Mouse (Mus musculus) heart, embryonic 14.5 days (tissue): ENCODE results near the gene Gm20518. TPM values are rescaled to one million over a fixed set of nuclear protein-coding genes. Genes with fewer than 3 reads are reported as not detected.
A peak's percentile ranks its signal among the peaks of the same experiment; 100 is the strongest.

ENCODE experiments used
- ATAC-seq: fragments of 200-750 bp; cut with Nextera tagmentation; 2 replicates; pipeline ENCODE4 v1.8.0; 2017; ENCODE audit warnings: low read depth, moderate TSS enrichment; ENCODE audit not compliant: insufficient number of reproducible peaks, insufficient read depth, low FRiP score
- H3K27ac ChIP-seq, 2 experiments: fragments of 200-500 bp in 1 of 2; fragments of 300-500 bp in 1 of 2; sonication (generic) in 1 of 2; replicated peaks in 1 of 2; 2 replicates each; pipeline ENCODE4 v1.5.1; 2012 to 2014; ENCODE audit warnings: low read depth in 2 of 2, low read length in 2 of 2, control low read depth in 1 of 2, mild to moderate bottlenecking in 1 of 2, mixed read lengths in 1 of 2; ENCODE audit not compliant: control insufficient read depth in 1 of 2, insufficient read depth in 1 of 2
- H3K27me3 ChIP-seq: fragments of 300-500 bp; sonication (generic); 2 replicates; pipeline ENCODE4 v1.6.1; 2014; ENCODE audit warnings: mild to moderate bottlenecking, low read length, control low read depth; ENCODE audit not compliant: control insufficient read depth, insufficient read depth
- H3K36me3 ChIP-seq: fragments of 300-500 bp; sonication (generic); 2 replicates; pipeline ENCODE4 v1.6.1; 2014; ENCODE audit warnings: mild to moderate bottlenecking, control low read depth, low read length, mixed read lengths; ENCODE audit not compliant: control insufficient read depth, insufficient read depth
- H3K4me1 ChIP-seq, 2 experiments: fragments of 200-500 bp in 1 of 2; fragments of 300-500 bp in 1 of 2; sonication (generic) in 1 of 2; 2 replicates each; pipeline ENCODE4 v1.6.1; 2012 to 2014; ENCODE audit warnings: low read length in 2 of 2, control low read depth in 1 of 2, mixed read lengths in 1 of 2; ENCODE audit not compliant: control insufficient read depth in 2 of 2, insufficient read depth in 2 of 2
- H3K4me2 ChIP-seq: fragments of 300-500 bp; sonication (generic); 2 replicates; pipeline ENCODE4 v1.6.1; 2014; ENCODE audit warnings: mild to moderate bottlenecking, low read length
- H3K4me3 ChIP-seq, 2 experiments: fragments of 200-500 bp in 1 of 2; fragments of 300-500 bp in 1 of 2; sonication (generic) in 1 of 2; 2 replicates each; pipeline ENCODE4 v1.5.1; 2012 to 2014; ENCODE audit warnings: low read length in 2 of 2, mild to moderate bottlenecking in 2 of 2, control low read depth in 1 of 2, low read depth in 1 of 2, moderate library complexity in 1 of 2; ENCODE audit not compliant: control insufficient read depth in 1 of 2, insufficient read depth in 1 of 2
- H3K9ac ChIP-seq: fragments of 300-500 bp; sonication (generic); 2 replicates; pipeline ENCODE4 v1.6.1; 2014; ENCODE audit warnings: mild to moderate bottlenecking, low read length
- H3K9me3 ChIP-seq: fragments of 300-500 bp; sonication (generic); 2 replicates; pipeline ENCODE4 v1.6.1; 2016; ENCODE audit warnings: low read length, control low read depth; ENCODE audit not compliant: control insufficient read depth
- WGBS: fragments of 180-500 bp; shearing (Covaris S2); extraction: QIAGEN DNeasy Blood & Tissue Kit; methylation state at CpG from one replicate; pipeline ENCODE4 v1.1.7; 2014; 5-methylcytosine and 5-hydroxymethylcytosine counted together
- polyA plus RNA-seq: library from polyadenylated mRNA; unstranded; fragments of >200 nt; fragmentation: Nextera tagmentation; extraction: Ambion mirVana; gene quantifications from 2 replicates; pipeline ENCODE4 v1.2.1, GENCODE M21; 2014

Gene Gm20518
- 0.39 TPM in 1 of 2 replicates, not detected in the other for polyA plus RNA-seq

GRCm38 (mm10) chr16:17891567-17891959, at the start of gene Gm20518:
TSS of gene Gm20518 (minus strand) at chr16:17891671.
- under 1% methylated on average over 37 of the region's 38 CpGs for WGBS
- peak; percentile 98 for ATAC-seq

GRCm38 (mm10) chr16:17939255-17939751, 47.8 kb upstream of the Gm20518 start:
- Histone ChIP-seq H3K4me2 (no peak overlapping the region), H3K36me3 (no peaks in the 10 kb centered on the region), H3K4me3 (no peak overlapping the region), H3K27ac (no peak overlapping the region), H3K9me3 (no peaks in the 10 kb centered on the region), H3K4me1 (no peaks in the 10 kb centered on the region), H3K27me3 (peaks cover 8% of the 10 kb centered on the region), H3K9ac (no peak overlapping the region)
- WGBS: 37% methylated on average over 9 of the region's 9 CpGs
- ATAC-seq: no peak

More at GRCm38 (mm10) chr16:17891567-17891959, at the start of gene Gm20518:
- H3K4me2 ChIP-seq: peak within 1 kb of the TSS; percentile 83
- H3K9me3 ChIP-seq: no peaks in the 10 kb centered on the region
- peak within 1 kb of the TSS; percentile 98 for H3K4me3 ChIP-seq
- H3K27ac ChIP-seq: peak within 1 kb of the TSS; percentile 95 to 97
- peak within 1 kb of the TSS; percentile 97 for H3K9ac ChIP-seq
- H3K4me1 ChIP-seq: peaks cover 11 to 25% of the 10 kb centered on the region in 2 experiments
- H3K27me3 ChIP-seq: no peaks in the 10 kb centered on the region
- H3K36me3 ChIP-seq: 0 out of 2 replicates have a peak, but pooled peaks cover 6% of the 10 kb centered on the region

DNA sequence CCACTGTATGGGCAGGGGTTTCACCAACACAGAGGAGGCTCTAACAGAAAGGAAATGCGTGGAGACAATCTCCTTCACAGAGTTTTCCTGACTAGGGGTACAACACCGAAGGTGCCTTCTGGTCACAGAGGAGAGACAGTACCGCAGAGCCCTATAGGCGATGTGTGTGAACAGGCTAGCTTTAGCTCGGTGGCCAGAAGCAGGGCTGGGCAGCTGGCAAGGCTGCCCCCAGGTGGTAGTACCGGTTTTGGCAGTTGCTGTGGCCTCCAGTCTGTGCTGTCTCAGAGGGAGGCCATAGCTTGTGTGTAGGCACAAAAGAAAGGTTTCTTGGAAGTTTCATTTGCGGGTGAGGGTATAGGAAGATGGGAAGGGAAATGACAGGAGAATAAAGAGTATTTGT, 47.4 kb upstream of the Gm20518 start:
- Histone ChIP-seq H3K9ac (no peak overlapping the region), H3K27me3 (peaks cover 8% of the 10 kb centered on the region), H3K27ac (no peak overlapping the region), H3K4me2 (no peak overlapping the region), H3K4me1 (no peaks in the 10 kb centered on the region), H3K36me3 (no peaks in the 10 kb centered on the region), H3K9me3 (no peaks in the 10 kb centered on the region), H3K4me3 (no peak overlapping the region)
- ATAC-seq: peak; percentile 64; the same call in 1 of the 2 replicates
- 10% methylated on average over 7 of the region's 7 CpGs for WGBS

DNA sequence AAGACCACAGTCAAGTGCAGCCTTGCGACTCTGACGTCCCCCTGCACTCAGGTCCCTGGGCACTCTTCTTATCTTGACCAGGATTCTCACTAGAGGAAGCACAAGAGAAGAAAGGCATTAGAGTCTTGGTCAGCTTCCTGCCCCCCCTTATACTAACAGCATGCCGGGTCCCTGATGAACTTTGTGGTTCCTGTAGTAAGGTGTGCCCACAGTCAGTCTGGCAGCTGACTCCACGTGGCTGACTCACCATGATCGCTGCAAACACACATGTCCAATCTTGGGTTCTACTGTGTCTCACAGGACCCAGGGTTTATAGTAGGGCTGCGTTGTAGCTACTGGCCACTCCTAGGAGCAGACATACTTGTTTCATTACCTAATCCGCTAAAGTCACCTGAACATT, 46.7 kb upstream of the Gm20518 start:
- no peak overlapping the region for H3K4me3 ChIP-seq
- no peaks in the 10 kb centered on the region for H3K4me1 ChIP-seq
- H3K36me3 ChIP-seq: no peaks in the 10 kb centered on the region
- H3K27ac ChIP-seq: no peak overlapping the region
- 45% methylated on average over 7 of the region's 7 CpGs for WGBS
- no peak overlapping the region for H3K9ac ChIP-seq
- peaks cover 8% of the 10 kb centered on the region for H3K27me3 ChIP-seq
- no peak overlapping the region for H3K4me2 ChIP-seq
- ATAC-seq: no peak
- H3K9me3 ChIP-seq: no peaks in the 10 kb centered on the region

DNA sequence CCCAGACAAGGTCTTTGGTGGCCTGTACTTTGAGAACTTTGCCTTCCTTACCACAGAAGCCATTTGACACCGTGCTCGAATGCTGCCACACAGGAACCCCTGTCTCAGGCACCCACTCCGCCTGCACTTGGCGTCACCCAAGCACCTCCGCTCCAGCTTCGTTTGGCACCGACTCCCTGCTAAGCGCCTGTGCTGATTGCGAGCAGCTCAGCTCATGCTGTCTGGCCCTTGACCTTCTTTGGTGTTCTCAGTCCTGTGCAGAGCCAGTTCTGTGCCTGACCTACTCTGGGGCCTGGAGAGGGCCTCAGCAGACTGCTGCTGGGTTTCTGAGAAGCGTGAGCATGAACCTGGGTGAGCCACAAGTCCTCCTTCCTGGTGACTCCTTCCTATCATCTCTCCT, 45.3 kb upstream of the Gm20518 start:
- Histone ChIP-seq H3K4me3 (no peak overlapping the region), H3K9ac (no peak overlapping the region), H3K27ac (no peak overlapping the region), H3K36me3 (no peaks in the 10 kb centered on the region), H3K4me2 (no peak overlapping the region), H3K9me3 (no peaks in the 10 kb centered on the region), H3K27me3 (peaks cover 8% of the 10 kb centered on the region), H3K4me1 (no peaks in the 10 kb centered on the region)
- 69% methylated on average over 10 of the region's 10 CpGs for WGBS
- ATAC-seq: no peak

GRCm38 (mm10) chr16:17934445-17934910, 43.0 kb upstream of the Gm20518 start:
- Histone ChIP-seq H3K4me2 (no peak overlapping the region), H3K9me3 (no peaks in the 10 kb centered on the region), H3K4me3 (no peak overlapping the region), H3K27me3 (peaks cover 8% of the 10 kb centered on the region), H3K9ac (no peak overlapping the region), H3K36me3 (no peaks in the 10 kb centered on the region), H3K4me1 (no peaks in the 10 kb centered on the region), H3K27ac (no peak overlapping the region)
- 54% methylated on average over 3 of the region's 3 CpGs for WGBS
- no peak for ATAC-seq

- Histone ChIP-seq H3K36me3 (no peaks in the 10 kb centered on the region), H3K27ac (no peak overlapping the region), H3K9ac (no peak overlapping the region), H3K4me2 (no peak overlapping the region), H3K27me3 (peaks cover 8% of the 10 kb centered on the region), H3K4me3 (no peak overlapping the region), H3K4me1 (no peaks in the 10 kb centered on the region), H3K9me3 (no peaks in the 10 kb centered on the region)
- 50% methylated on average over 9 of the region's 9 CpGs for WGBS
- no peak for ATAC-seq
These were observed 42.3 kb upstream of the Gm20518 start for GRCm38 (mm10) chr16:17933594-17934444.
